Mouse (Mus musculus): ENCODE measurements at regions not wholly inside any gene's neighbourhood (a gene's known extent, or its start where the extent isn't known, plus 50 kb on each side); places are given as distances from the start of the nearest gene placed in this dataset. TPM values are rescaled to one million over a fixed set of nuclear protein-coding genes. Genes with fewer than 3 reads are reported as not detected.

GRCm38 (mm10) chr3:38545501-38545896 lies 60.9 kb upstream of the Ankrd50 start:
- 74% methylated on average over 3 of the region's 3 CpGs for WGBS
- no peak overlapping the region for H3K4me2 ChIP-seq (ENCODE audit: low read length)
- H3K4me3 ChIP-seq (ENCODE audit: control insufficient read depth in 1 of 2, insufficient read depth in 1 of 2, low read depth in 1 of 2, low read length in 2 of 2) = no peak overlapping the region
- no peak for ATAC-seq (ENCODE audit: insufficient number of reproducible peaks, insufficient read depth, low FRiP score, low read depth)
- H3K9me3 ChIP-seq (ENCODE audit: control insufficient read depth, low read length) = peaks cover 4% of the 10 kb centered on the region; the same call in 1 of the 2 replicates
- no peak overlapping the region for H3K9ac ChIP-seq (ENCODE audit: low read length)
- H3K4me1 ChIP-seq (ENCODE audit: control insufficient read depth in 2 of 2, insufficient read depth in 2 of 2, low read length in 2 of 2) = no peaks in the 10 kb centered on the region
- H3K27ac ChIP-seq (replicated peaks in 1 of 2; ENCODE audit: control insufficient read depth in 1 of 2, insufficient read depth in 1 of 2, low read depth in 2 of 2, low read length in 2 of 2) = no peak overlapping the region
- no peaks in the 10 kb centered on the region for H3K27me3 ChIP-seq (ENCODE audit: control insufficient read depth, insufficient read depth, low read length)
- no peaks in the 10 kb centered on the region for H3K36me3 ChIP-seq (ENCODE audit: control insufficient read depth, insufficient read depth, low read length)

GRCm38 (mm10) chr3:38544718-38545500 lies 60.3 kb upstream of the Ankrd50 start:
- WGBS = 83% methylated on average over 4 of the region's 4 CpGs
- no peak overlapping the region for H3K4me2 ChIP-seq (ENCODE audit: low read length)
- no peak for ATAC-seq (ENCODE audit: insufficient number of reproducible peaks, insufficient read depth, low FRiP score, low read depth)
- H3K4me3 ChIP-seq (ENCODE audit: control insufficient read depth in 1 of 2, insufficient read depth in 1 of 2, low read depth in 1 of 2, low read length in 2 of 2) = no peak overlapping the region
- no peaks in the 10 kb centered on the region for H3K4me1 ChIP-seq (ENCODE audit: control insufficient read depth in 2 of 2, insufficient read depth in 2 of 2, low read length in 2 of 2)
- no peaks in the 10 kb centered on the region for H3K27me3 ChIP-seq (ENCODE audit: control insufficient read depth, insufficient read depth, low read length)
- H3K9me3 ChIP-seq (ENCODE audit: control insufficient read depth, low read length) = peaks cover 4% of the 10 kb centered on the region; the same call in 1 of the 2 replicates
- H3K36me3 ChIP-seq (ENCODE audit: control insufficient read depth, insufficient read depth, low read length) = no peaks in the 10 kb centered on the region
- no peak overlapping the region for H3K27ac ChIP-seq (replicated peaks in 1 of 2; ENCODE audit: control insufficient read depth in 1 of 2, insufficient read depth in 1 of 2, low read depth in 2 of 2, low read length in 2 of 2)
- no peak overlapping the region for H3K9ac ChIP-seq (ENCODE audit: low read length)

GRCm38 (mm10) chr3:38543816-38544215 lies 59.2 kb upstream of the Ankrd50 start:
- ATAC-seq (ENCODE audit: insufficient number of reproducible peaks, insufficient read depth, low FRiP score, low read depth) = no peak
- WGBS = 86% methylated on average over 3 of the region's 3 CpGs

GRCm38 (mm10) chr3:38541296-38541695 lies 56.7 kb upstream of the Ankrd50 start:
- 70% methylated on average over 3 of the region's 3 CpGs for WGBS

More at GRCm38 (mm10) chr3:38543816-38544215, 59.2 kb upstream of the Ankrd50 start:
- Histone ChIP-seq H3K36me3 (ENCODE audit: control insufficient read depth, insufficient read depth, low read length) (no peaks in the 10 kb centered on the region), H3K9me3 (ENCODE audit: control insufficient read depth, low read length) (no peaks in the 10 kb centered on the region), H3K4me1 (ENCODE audit: control insufficient read depth in 2 of 2, insufficient read depth in 2 of 2, low read length in 2 of 2) (no peaks in the 10 kb centered on the region), H3K27me3 (ENCODE audit: control insufficient read depth, insufficient read depth, low read length) (no peaks in the 10 kb centered on the region), H3K9ac (ENCODE audit: low read length) (no peak overlapping the region), H3K27ac (replicated peaks in 1 of 2; ENCODE audit: control insufficient read depth in 1 of 2, insufficient read depth in 1 of 2, low read depth in 2 of 2, low read length in 2 of 2) (no peak overlapping the region), H3K4me2 (ENCODE audit: low read length) (no peak overlapping the region), H3K4me3 (ENCODE audit: control insufficient read depth in 1 of 2, insufficient read depth in 1 of 2, low read depth in 1 of 2, low read length in 2 of 2) (no peak overlapping the region)

GRCm38 (mm10) chr3:38538309-38538708 lies 53.7 kb upstream of the Ankrd50 start:
- H3K9me3 ChIP-seq (ENCODE audit: control insufficient read depth, low read length) = no peaks in the 10 kb centered on the region
- no peak overlapping the region for H3K4me3 ChIP-seq (ENCODE audit: control insufficient read depth in 1 of 2, insufficient read depth in 1 of 2, low read depth in 1 of 2, low read length in 2 of 2)
- ATAC-seq (ENCODE audit: insufficient number of reproducible peaks, insufficient read depth, low FRiP score, low read depth) = no peak
- no peaks in the 10 kb centered on the region for H3K4me1 ChIP-seq (ENCODE audit: control insufficient read depth in 2 of 2, insufficient read depth in 2 of 2, low read length in 2 of 2)
- 73% methylated on average over 2 of the region's 2 CpGs for WGBS
- H3K36me3 ChIP-seq (ENCODE audit: control insufficient read depth, insufficient read depth, low read length) = no peaks in the 10 kb centered on the region
- no peaks in the 10 kb centered on the region for H3K27me3 ChIP-seq (ENCODE audit: control insufficient read depth, insufficient read depth, low read length)
- H3K4me2 ChIP-seq (ENCODE audit: low read length) = no peak overlapping the region
- H3K9ac ChIP-seq (ENCODE audit: low read length) = no peak overlapping the region
- H3K27ac ChIP-seq (replicated peaks in 1 of 2; ENCODE audit: control insufficient read depth in 1 of 2, insufficient read depth in 1 of 2, low read depth in 2 of 2, low read length in 2 of 2) = no peak overlapping the region

More at GRCm38 (mm10) chr3:38541296-38541695, 56.7 kb upstream of the Ankrd50 start:
- Histone ChIP-seq H3K4me1 (ENCODE audit: control insufficient read depth in 2 of 2, insufficient read depth in 2 of 2, low read length in 2 of 2) (no peaks in the 10 kb centered on the region), H3K36me3 (ENCODE audit: control insufficient read depth, insufficient read depth, low read length) (no peaks in the 10 kb centered on the region), H3K27me3 (ENCODE audit: control insufficient read depth, insufficient read depth, low read length) (no peaks in the 10 kb centered on the region), H3K9ac (ENCODE audit: low read length) (no peak overlapping the region), H3K4me2 (ENCODE audit: low read length) (no peak overlapping the region), H3K9me3 (ENCODE audit: control insufficient read depth, low read length) (no peaks in the 10 kb centered on the region), H3K27ac (replicated peaks in 1 of 2; ENCODE audit: control insufficient read depth in 1 of 2, insufficient read depth in 1 of 2, low read depth in 2 of 2, low read length in 2 of 2) (no peak overlapping the region), H3K4me3 (ENCODE audit: control insufficient read depth in 1 of 2, insufficient read depth in 1 of 2, low read depth in 1 of 2, low read length in 2 of 2) (no peak overlapping the region)
- ATAC-seq (ENCODE audit: insufficient number of reproducible peaks, insufficient read depth, low FRiP score, low read depth) = no peak

GRCm38 (mm10) chr3:38537770-38538169 lies 53.1 kb upstream of the Ankrd50 start:
- Histone ChIP-seq H3K36me3 (ENCODE audit: control insufficient read depth, insufficient read depth, low read length) (no peaks in the 10 kb centered on the region), H3K9me3 (ENCODE audit: control insufficient read depth, low read length) (no peaks in the 10 kb centered on the region), H3K27ac (replicated peaks in 1 of 2; ENCODE audit: control insufficient read depth in 1 of 2, insufficient read depth in 1 of 2, low read depth in 2 of 2, low read length in 2 of 2) (no peak overlapping the region), H3K4me3 (ENCODE audit: control insufficient read depth in 1 of 2, insufficient read depth in 1 of 2, low read depth in 1 of 2, low read length in 2 of 2) (no peak overlapping the region), H3K9ac (ENCODE audit: low read length) (no peak overlapping the region), H3K4me2 (ENCODE audit: low read length) (no peak overlapping the region), H3K27me3 (ENCODE audit: control insufficient read depth, insufficient read depth, low read length) (no peaks in the 10 kb centered on the region), H3K4me1 (ENCODE audit: control insufficient read depth in 2 of 2, insufficient read depth in 2 of 2, low read length in 2 of 2) (no peaks in the 10 kb centered on the region)
- ATAC-seq (ENCODE audit: insufficient number of reproducible peaks, insufficient read depth, low FRiP score, low read depth) = no peak

Small RNAs in the stretch of these regions (microRNA-seq; reads per million reads assigned to microRNA genes)
- not detected for gene Gm24462
